Mouse (Mus musculus): ENCODE results near the gene Ift46.

- no peak for TF ChIP-seq CTCF (IDR thresholded peaks at IDR 0.05; ENCODE audit: borderline replicate concordance, insufficient read depth, low read length)
- TF ChIP-seq POLR2A (IDR thresholded peaks at IDR 0.05; ENCODE audit: low read depth, low read length) = peak; percentile 28; the same call in 1 of the 2 replicates
These were observed 31.6 kb downstream of the Ift46 start, which contains the start of gene Tmem25 for GRCm38 (mm10) chr9:44799102-44799957.

All from embryonic fibroblast, embryonic 13.5 days (primary cell).